Mouse (Mus musculus): ENCODE results near the gene Asb17. TPM values are rescaled to one million over a fixed set of nuclear protein-coding genes. Genes with fewer than 3 reads are reported as not detected.
"Not testable (repeated sequence)": the region's sequence is repeated elsewhere in the genome, so short reads cannot be mapped to it uniquely, and the experiment has no call there.

Gene Asb17
- polyA plus RNA-seq, 1 experiment from 2014 or later, result not detected

DNA sequence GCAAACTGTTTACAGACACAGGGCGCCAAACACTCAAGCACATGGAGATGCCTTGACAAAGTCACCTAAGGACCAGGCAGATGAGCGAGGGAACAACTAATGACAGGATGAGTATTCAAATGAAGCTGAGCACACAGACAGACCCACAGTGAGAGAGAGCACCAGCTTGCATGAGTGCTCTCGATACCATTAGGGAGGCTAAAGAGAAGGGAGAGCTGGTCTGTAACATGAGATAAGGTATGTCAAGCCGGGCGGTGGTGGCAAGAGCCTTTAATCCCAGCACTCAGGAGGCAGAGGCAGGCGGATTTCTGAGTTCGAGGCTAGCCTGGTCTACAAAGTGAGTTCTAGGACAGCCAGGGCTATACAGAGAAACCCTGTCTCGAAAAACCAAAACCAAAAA lies 16.4 kb downstream of the Asb17 start:
- not testable (repeated sequence) for H3K4me1 ChIP-seq; H3K27me3 ChIP-seq (replicated peaks); H3K9me3 ChIP-seq (replicated peaks); H3K4me2 ChIP-seq; H3K36me3 ChIP-seq; H3K4me3 ChIP-seq (replicated peaks); ATAC-seq (ENCODE audit: low FRiP score); H3K9ac ChIP-seq (replicated peaks); H3K27ac ChIP-seq (replicated peaks)
- 95% methylated on average over 8 of the region's 8 CpGs for WGBS

DNA sequence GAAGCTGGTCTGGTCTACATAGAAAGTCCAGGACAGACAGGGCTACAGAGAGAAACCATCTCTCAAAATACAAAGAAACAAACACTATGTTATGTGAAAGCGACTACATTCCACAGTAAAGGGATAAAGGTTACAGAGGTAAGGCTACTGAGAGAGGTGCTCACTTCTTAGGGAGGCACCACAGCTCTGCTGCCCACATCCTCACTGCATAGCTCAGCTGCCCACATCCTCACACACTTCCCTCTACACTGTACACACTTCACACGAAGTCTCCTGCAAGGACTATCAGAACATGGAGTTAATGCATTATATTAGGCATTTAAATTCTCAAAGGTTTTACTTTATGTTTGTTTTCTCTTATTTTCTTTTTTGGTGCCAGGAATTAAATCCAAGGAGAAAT lies 19.8 kb downstream of the Asb17 start:
- no peaks in the 10 kb centered on the region for H3K9me3 ChIP-seq (replicated peaks)
- no peak overlapping the region for H3K27ac ChIP-seq (replicated peaks)
- no peaks in the 10 kb centered on the region for H3K27me3 ChIP-seq (replicated peaks)
- no peak overlapping the region for H3K9ac ChIP-seq (replicated peaks)
- WGBS, result 87% methylated on average over 2 of the region's 2 CpGs
- ATAC-seq (ENCODE audit: low FRiP score), result no peak
- H3K36me3 ChIP-seq, result no peaks in the 10 kb centered on the region
- H3K4me1 ChIP-seq, result peaks cover 10% of the 10 kb centered on the region; the same call in 1 of the 2 replicates
- no peak overlapping the region for H3K4me2 ChIP-seq
- no peak overlapping the region for H3K4me3 ChIP-seq (replicated peaks)

DNA sequence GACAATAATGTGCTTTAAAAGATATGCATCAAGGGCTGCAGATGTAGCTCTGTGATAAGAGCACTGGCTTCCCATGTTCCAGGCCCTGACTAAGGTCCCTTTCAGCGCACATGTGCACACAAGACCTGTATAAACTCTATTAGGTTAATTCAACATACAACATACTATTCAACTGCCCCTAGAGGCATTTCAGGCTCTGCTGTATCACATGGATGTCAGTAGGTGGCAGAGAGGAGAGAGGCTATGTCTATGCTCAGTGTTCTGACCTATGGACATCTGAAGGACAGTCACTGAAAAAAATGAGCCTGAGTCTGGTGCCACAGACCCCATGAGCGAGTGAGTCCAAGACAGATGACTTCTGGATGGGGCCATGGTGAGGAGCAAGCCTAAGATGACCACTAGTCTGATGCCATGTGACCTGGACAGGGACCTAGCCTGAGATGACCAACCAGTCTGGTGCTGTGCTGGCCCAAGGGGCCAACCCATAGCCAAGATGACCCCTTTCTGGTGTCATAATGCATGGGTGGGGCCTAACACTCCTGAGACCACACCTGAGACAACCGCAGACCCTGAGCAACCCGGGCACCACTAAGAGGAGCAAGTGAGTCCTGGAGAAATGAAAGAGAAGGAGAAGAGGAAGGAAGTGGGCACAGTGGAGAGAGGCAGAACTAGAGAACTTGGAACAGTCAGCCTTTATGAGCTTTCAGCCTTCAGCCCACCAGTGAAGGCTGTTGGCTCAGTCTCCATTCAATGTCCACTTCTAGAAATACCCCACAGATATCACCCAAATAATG lies 20.8 kb downstream of the Asb17 start:
- H3K4me3 ChIP-seq (replicated peaks), result no peak overlapping the region
- no peak for ATAC-seq (ENCODE audit: low FRiP score)
- H3K27me3 ChIP-seq (replicated peaks), result no peaks in the 10 kb centered on the region
- H3K9ac ChIP-seq (replicated peaks), result no peak overlapping the region
- no peaks in the 10 kb centered on the region for H3K9me3 ChIP-seq (replicated peaks)
- peaks cover 10% of the 10 kb centered on the region; the same call in 1 of the 2 replicates for H3K4me1 ChIP-seq
- 89% methylated on average over 4 of the region's 4 CpGs for WGBS
- H3K4me2 ChIP-seq, result no peak overlapping the region
- H3K36me3 ChIP-seq, result no peaks in the 10 kb centered on the region
- H3K27ac ChIP-seq (replicated peaks), result no peak overlapping the region

DNA sequence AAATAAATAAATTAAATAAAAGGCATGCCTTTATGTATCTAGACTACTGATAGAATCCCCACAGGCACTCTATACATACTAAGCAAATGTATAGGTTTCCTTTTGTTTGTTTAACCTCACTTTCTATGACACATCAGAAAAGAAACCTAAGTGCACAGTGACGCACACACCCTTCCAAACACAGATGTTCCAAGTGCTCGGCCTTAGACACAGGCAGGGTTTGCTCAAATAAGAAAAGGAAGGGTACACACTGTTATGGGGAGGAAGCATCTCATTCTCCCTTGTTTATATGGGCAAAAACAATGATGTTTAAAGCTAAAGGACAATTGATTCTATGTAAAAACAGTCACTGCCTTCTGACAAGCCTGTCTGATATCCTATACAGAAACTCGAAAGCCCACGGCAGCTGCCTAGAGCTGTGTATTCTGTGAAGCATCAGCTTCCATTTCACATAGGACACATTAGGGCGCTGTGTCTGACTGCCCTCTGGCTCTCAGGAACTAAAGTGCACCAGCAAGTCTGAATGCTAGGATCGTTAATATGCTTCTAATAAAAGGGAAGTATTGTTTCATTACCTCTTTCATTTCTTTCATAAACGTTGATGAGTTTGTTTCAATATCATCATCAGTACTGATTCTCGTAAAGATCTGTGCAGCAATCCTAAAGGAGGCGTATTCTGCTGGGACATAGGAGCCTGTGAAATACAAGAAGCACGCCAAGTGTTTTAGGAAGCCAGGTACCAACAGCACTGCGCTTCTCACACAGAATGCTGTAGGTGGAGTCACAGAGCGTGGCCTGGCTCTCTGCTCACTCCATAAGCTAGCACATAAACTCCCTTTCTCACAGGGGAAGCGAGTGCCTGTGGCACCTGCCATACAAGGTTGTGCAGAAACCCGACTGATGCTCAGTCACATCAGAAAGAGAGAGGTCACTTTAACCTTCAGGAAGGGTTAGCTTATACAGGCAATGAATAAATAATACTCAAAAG lies 23.4 kb downstream of the Asb17 start:
- no peaks in the 10 kb centered on the region for H3K36me3 ChIP-seq
- H3K4me3 ChIP-seq (replicated peaks), result no peak overlapping the region
- no peaks in the 10 kb centered on the region for H3K27me3 ChIP-seq (replicated peaks)
- H3K9me3 ChIP-seq (replicated peaks), result no peaks in the 10 kb centered on the region
- no peak overlapping the region for H3K9ac ChIP-seq (replicated peaks)
- peaks cover 10% of the 10 kb centered on the region; the same call in 1 of the 2 replicates for H3K4me1 ChIP-seq
- peak overlapping the region; percentile 23; the same call in 1 of the 2 replicates for H3K27ac ChIP-seq (replicated peaks)
- H3K4me2 ChIP-seq, result no peak overlapping the region
- ATAC-seq (ENCODE audit: low FRiP score), result peak; percentile 88
- WGBS, result 59% methylated on average over 14 of the region's 14 CpGs

DNA sequence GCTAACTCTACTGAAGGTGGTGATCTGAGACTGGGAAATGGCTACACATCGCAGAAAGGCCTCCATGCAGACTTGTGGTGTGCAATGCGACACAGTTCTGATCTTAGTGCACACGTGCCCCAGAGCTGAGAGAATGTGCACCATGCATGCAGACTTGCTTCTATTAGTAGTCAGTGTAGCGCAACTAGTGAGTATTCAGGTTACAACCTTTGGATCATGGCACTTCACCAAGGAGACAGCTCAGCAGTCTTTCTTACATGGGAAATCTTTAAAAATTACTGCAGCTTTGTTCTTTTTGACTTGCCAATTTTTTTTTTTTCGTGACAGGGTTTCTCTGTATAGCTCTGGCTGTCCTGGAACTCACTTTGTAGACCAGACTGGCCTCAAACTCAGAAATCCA lies 27.4 kb downstream of the Asb17 start:
- no peak overlapping the region for H3K4me3 ChIP-seq (replicated peaks)
- H3K9me3 ChIP-seq (replicated peaks), result no peaks in the 10 kb centered on the region
- peaks cover 10% of the 10 kb centered on the region; the same call in 1 of the 2 replicates for H3K4me1 ChIP-seq
- no peaks in the 10 kb centered on the region for H3K27me3 ChIP-seq (replicated peaks)
- WGBS, result 84% methylated on average over 5 of the region's 5 CpGs
- no peak overlapping the region for H3K9ac ChIP-seq (replicated peaks)
- no peak for ATAC-seq (ENCODE audit: low FRiP score)
- H3K27ac ChIP-seq (replicated peaks), result no peak overlapping the region
- H3K4me2 ChIP-seq, result no peak overlapping the region
- H3K36me3 ChIP-seq, result no peaks in the 10 kb centered on the region

DNA sequence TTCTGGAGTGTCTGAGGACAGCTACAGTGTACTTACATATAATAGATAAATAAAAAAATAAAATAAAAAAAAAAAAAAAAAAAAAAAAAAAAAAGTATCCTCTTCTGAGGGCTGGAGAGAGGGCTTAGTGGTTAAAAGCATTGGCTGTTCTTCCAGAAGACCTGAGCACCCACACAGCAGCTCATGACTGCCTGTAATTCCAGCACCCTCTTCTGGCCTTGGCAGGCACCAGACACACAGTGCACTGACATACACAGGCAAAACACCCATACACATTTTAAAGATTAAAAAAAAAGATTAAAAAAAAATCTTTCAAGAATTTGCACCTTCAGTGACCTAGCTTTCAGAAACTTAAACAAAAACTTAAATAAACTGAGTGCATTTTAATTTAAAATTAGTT lies 42.3 kb downstream of the Asb17 start:
- H3K4me3 ChIP-seq (replicated peaks), result no peak overlapping the region
- ATAC-seq (ENCODE audit: low FRiP score), result no peak
- H3K4me2 ChIP-seq, result no peak overlapping the region
- no peak overlapping the region for H3K9ac ChIP-seq (replicated peaks)
- H3K27me3 ChIP-seq (replicated peaks), result no peaks in the 10 kb centered on the region
- no peaks in the 10 kb centered on the region for H3K4me1 ChIP-seq
- H3K27ac ChIP-seq (replicated peaks), result no peak overlapping the region
- no peaks in the 10 kb centered on the region for H3K9me3 ChIP-seq (replicated peaks)
- no peaks in the 10 kb centered on the region for H3K36me3 ChIP-seq

DNA sequence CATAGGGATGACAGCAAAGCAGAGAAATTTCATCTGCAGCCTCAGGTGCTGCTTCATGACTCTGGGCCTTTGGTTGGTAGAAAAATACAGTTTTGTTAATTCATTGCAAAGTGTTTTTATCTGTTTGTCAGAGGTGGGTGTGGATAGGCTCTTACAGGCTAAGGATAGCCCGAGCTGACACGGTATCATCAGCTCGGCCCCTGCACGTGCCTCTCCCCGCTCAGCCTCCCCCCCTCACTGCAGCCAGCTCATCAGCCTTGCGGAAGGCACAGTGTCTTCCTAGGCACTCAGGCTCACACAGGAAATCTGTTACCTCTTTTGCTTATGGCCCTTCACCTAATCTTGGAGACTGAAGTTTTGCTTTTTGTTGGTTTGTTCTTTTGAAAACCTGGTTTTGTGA lies 44.1 kb downstream of the Asb17 start:
- H3K4me2 ChIP-seq, result no peak overlapping the region
- H3K4me3 ChIP-seq (replicated peaks), result no peak overlapping the region
- no peaks in the 10 kb centered on the region for H3K4me1 ChIP-seq
- no peaks in the 10 kb centered on the region for H3K9me3 ChIP-seq (replicated peaks)
- no peak overlapping the region for H3K27ac ChIP-seq (replicated peaks)
- no peaks in the 10 kb centered on the region for H3K27me3 ChIP-seq (replicated peaks)
- 75% methylated on average over 6 of the region's 6 CpGs for WGBS
- H3K36me3 ChIP-seq, result no peaks in the 10 kb centered on the region
- no peak overlapping the region for H3K9ac ChIP-seq (replicated peaks)
- no peak for ATAC-seq (ENCODE audit: low FRiP score)

DNA sequence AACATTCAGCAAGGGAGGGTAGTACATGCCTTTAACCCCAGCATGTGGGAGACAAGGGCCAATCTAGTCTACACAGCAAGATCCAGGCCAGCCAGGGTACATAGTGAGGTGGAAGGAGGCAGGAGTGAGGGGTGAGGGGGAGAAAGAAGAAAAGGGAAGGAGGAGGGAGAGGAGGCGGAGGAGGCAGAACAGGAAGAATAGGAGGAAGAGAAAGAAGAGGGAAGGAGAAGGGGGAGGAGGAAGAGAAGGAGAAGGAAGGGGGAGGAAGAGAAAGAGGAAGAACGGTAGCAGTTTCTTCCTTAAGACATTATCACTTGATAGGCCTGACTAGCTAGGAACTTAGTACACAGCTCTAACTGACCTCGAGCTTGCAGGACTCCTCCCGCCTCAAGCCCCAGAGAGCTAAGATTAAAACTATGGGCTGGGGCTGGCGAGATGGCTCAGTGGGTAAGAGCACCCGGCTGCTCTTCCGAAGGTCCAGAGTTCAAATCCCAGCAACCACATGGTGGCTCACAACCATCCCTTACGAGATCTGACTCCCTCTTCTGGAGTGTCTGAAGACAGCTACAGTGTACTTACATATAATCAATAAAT lies 45.3 kb downstream of the Asb17 start:
- ATAC-seq (ENCODE audit: low FRiP score), result no peak
- Histone ChIP-seq H3K27ac (replicated peaks) (no peak overlapping the region), H3K9me3 (replicated peaks) (no peaks in the 10 kb centered on the region), H3K27me3 (replicated peaks) (no peaks in the 10 kb centered on the region), H3K9ac (replicated peaks) (no peak overlapping the region), H3K36me3 (no peaks in the 10 kb centered on the region), H3K4me2 (no peak overlapping the region), H3K4me3 (replicated peaks) (no peak overlapping the region), H3K4me1 (no peaks in the 10 kb centered on the region)
- WGBS, result 82% methylated on average over 7 of the region's 8 CpGs

DNA sequence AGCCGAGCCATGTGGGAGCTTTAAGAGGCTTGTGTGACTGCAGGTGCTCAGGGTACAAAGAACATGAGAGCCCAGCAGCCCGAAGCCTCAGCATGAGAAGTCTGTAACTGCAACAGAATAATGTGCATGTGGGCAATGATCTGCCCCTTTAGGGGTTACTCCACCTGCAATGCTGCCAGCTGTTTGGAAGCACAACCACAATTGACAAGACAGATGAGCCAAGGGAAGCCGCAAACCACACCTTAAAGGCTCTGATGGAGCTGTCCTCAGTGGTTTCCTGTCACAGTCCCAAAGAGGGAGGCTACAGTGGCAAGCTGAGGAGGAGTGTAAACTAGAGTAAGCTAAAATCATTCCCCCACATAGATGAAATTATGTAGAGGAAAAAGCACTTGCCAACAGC lies 51.4 kb downstream of the Asb17 start:
- H3K27ac ChIP-seq (replicated peaks), result no peak overlapping the region
- H3K36me3 ChIP-seq, result no peaks in the 10 kb centered on the region
- no peaks in the 10 kb centered on the region for H3K27me3 ChIP-seq (replicated peaks)
- H3K4me2 ChIP-seq, result no peak overlapping the region
- H3K4me3 ChIP-seq (replicated peaks), result no peak overlapping the region
- no peaks in the 10 kb centered on the region for H3K4me1 ChIP-seq
- WGBS, result 73% methylated on average over 3 of the region's 3 CpGs
- no peak for ATAC-seq (ENCODE audit: low FRiP score)
- H3K9ac ChIP-seq (replicated peaks), result no peak overlapping the region
- no peaks in the 10 kb centered on the region for H3K9me3 ChIP-seq (replicated peaks)

DNA sequence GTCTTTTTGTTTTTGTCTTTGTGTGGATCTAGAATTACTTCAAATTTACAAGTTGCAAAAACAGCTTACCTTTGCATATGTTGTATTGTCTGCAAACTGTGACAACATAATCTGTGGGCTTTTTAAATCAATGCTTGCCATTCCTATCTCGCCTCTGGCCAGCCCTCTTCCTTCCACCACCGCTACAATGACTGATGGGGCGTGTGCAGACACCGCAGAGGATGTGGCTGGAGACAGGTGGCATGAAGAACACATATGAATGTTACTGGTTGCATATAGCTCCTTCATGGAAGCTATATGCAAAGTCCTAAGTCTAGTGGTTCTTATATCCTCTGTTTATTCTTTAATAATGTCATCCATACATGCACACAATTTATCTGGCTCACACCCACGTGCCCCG lies 53.2 kb downstream of the Asb17 start:
- no peak for ATAC-seq (ENCODE audit: low FRiP score)
- H3K4me2 ChIP-seq, result no peak overlapping the region
- no peak overlapping the region for H3K9ac ChIP-seq (replicated peaks)
- H3K4me3 ChIP-seq (replicated peaks), result no peak overlapping the region
- H3K27ac ChIP-seq (replicated peaks), result no peak overlapping the region
- WGBS, result 81% methylated on average over 6 of the region's 6 CpGs
- H3K36me3 ChIP-seq, result no peaks in the 10 kb centered on the region
- no peaks in the 10 kb centered on the region for H3K9me3 ChIP-seq (replicated peaks)
- no peaks in the 10 kb centered on the region for H3K4me1 ChIP-seq
- H3K27me3 ChIP-seq (replicated peaks), result no peaks in the 10 kb centered on the region

DNA sequence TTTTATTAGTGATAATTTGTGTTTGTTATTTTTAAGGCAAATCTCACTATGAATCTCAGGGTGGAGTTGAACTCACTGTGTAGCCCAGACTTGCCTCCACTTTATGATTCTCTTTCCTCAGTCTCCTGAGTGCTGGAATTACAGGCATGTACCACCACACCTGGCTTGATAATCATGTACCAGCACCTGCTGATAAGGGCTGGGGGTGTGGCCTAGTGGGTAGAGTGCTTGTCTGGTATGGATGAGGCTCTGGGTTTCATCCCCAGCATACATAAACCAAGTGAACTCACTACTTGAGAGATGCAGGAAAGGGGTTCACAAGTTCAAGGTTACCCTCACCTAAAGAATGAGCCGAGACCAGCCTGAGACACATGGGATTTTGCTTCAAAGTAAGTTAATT lies 57.9 kb downstream of the Asb17 start:
- Histone ChIP-seq H3K9me3 (replicated peaks) (no peaks in the 10 kb centered on the region), H3K27ac (replicated peaks) (no peak overlapping the region), H3K36me3 (peaks cover 36% of the 10 kb centered on the region), H3K9ac (replicated peaks) (no peak overlapping the region), H3K4me2 (no peak overlapping the region), H3K4me1 (no peaks in the 10 kb centered on the region), H3K27me3 (replicated peaks) (no peaks in the 10 kb centered on the region), H3K4me3 (replicated peaks) (no peak overlapping the region)
- 88% methylated on average over 1 of the region's 1 CpGs for WGBS
- ATAC-seq (ENCODE audit: low FRiP score), result no peak

Measured in neural tube, embryonic 15.5 days (tissue).